Mouse (Mus musculus) testis, postnatal 10 days (tissue): ENCODE measurements at regions not wholly inside any gene's neighbourhood (a gene's known extent, or its start where the extent isn't known, plus 50 kb on each side); places are given as distances from the start of the nearest gene placed in this dataset.

ENCODE experiments used
- DNase-seq: peaks from one replicate; pipeline ENCODE4 v3.0.0; 2021; ENCODE audit warnings: low spot score

- DNase-seq: no peak
These were observed 179.0 kb upstream of the Xlr start for GRCm38 (mm10) chrX:53976273-53977135.

GRCm38 (mm10) chrX:53975545-53976272, 178.2 kb upstream of the Xlr start:
- no peak for DNase-seq

DNA sequence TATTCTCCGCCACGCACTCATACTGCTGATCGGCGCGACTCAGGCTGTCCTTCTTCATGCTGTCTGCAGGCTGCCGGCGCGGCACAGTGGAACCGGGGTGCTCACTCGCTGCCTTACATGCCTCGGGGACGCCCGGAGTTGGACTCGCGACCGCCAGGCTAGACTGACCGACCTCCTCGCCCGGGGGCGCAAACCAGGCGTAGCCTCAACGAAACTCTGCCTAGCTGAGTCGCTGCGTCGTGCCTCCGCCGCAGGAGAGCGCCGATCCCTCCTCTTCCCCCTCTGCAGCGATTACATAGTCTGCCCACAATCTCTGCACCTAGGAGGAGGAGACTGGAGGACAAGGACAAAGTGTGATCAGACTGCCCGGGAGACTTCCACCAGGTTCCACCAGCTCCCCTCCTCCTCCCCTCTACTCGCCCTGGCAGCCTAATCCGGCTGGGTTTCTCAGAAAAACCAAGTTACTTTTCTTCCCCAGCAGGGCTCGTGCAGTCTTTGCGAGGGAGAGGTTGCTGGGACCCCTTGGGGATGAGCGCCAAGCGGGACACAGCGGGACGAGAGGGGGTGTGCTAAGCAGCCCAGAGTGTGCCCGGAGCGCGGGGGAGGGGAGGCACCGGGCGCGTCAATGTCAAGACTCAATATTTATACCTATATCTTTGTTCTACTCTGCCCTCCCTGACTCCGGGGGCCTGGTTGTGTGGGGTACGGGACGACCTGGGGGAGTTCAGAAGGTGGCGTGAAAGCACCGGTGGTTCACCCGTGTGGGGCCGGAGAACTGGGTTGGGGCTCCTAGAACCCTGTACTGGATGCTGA, 177.4 kb upstream of the Xlr start:
- peak; percentile 40 for DNase-seq
